Mouse (Mus musculus) embryonic facial prominence, embryonic 15.5 days (tissue): ENCODE data around the gene Fbxo28. TPM values are rescaled to one million over a fixed set of nuclear protein-coding genes. Genes with fewer than 3 reads are reported as not detected.

ENCODE experiments used
- ATAC-seq: fragments of 200-750 bp; cut with Nextera tagmentation; 2 replicates; pipeline ENCODE4 v1.8.0; 2017; ENCODE audit warnings: low read depth, moderate TSS enrichment; ENCODE audit not compliant: insufficient number of reproducible peaks, low FRiP score, low TSS enrichment
- H3K27ac ChIP-seq: fragments of 300-500 bp; sonication (generic); replicated peaks from 2 replicates; pipeline ENCODE4 v1.5.1; 2015; ENCODE audit warnings: mild to moderate bottlenecking, inconsistent platforms
- H3K27me3 ChIP-seq: fragments of 300-500 bp; sonication (generic); 2 replicates; pipeline ENCODE4 v1.6.1; 2015; ENCODE audit warnings: inconsistent platforms
- H3K36me3 ChIP-seq: fragments of 300-500 bp; sonication (generic); 2 replicates; pipeline ENCODE4 v1.6.1; 2015; ENCODE audit warnings: mild to moderate bottlenecking, inconsistent platforms
- H3K4me1 ChIP-seq: fragments of 300-500 bp; sonication (generic); 2 replicates; pipeline ENCODE4 v1.6.1; 2015; ENCODE audit warnings: inconsistent platforms
- H3K4me2 ChIP-seq: fragments of 300-500 bp; sonication (generic); replicated peaks from 2 replicates; pipeline ENCODE4 v1.6.1; 2015; ENCODE audit warnings: mild to moderate bottlenecking, inconsistent platforms
- H3K4me3 ChIP-seq: fragments of 300-500 bp; sonication (generic); replicated peaks from 2 replicates; pipeline ENCODE4 v1.5.1; 2015; ENCODE audit warnings: mild to moderate bottlenecking, inconsistent platforms
- H3K9ac ChIP-seq: fragments of 300-500 bp; sonication (generic); 2 replicates; pipeline ENCODE4 v1.6.1; 2015; ENCODE audit warnings: inconsistent platforms
- H3K9me3 ChIP-seq: fragments of 300-500 bp; sonication (generic); replicated peaks from 2 replicates; pipeline ENCODE4 v1.6.1; 2016; ENCODE audit warnings: inconsistent platforms
- WGBS: fragments of 180-500 bp; shearing (Covaris S2); methylation state at CpG from one replicate; pipeline ENCODE4 v1.1.7; 2015; 5-methylcytosine and 5-hydroxymethylcytosine counted together
- polyA plus RNA-seq: library from polyadenylated mRNA; unstranded; fragments of >200 nt; fragmentation: Nextera tagmentation; extraction: Ambion mirVana; gene quantifications from 2 replicates; pipeline ENCODE4 v1.2.1, GENCODE M21; 2015

Gene Fbxo28
- polyA plus RNA-seq, 1 experiment from 2014 or later, result 22.0 TPM

DNA sequence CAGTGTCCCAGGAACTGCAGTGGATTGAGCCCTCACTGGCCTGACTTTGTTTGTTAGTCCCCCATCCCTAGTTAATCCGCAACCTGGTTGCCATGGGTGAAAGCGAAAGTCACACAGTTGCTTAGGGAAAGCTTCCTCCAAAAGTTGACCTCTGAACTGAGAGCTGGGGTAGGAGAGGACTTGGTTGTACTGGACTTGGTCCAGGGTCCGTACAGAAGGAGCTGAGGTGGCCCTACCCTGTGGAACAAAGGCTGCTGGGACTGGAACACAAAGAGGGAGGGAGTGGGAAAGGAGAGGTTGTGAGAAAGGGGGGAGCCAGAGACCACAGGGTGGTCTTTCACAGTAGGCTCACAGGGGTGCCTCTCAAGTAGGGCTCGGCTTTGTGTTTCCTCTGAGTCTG is 73.1 kb downstream of the Fbxo28 start:
- H3K4me2 ChIP-seq, result no peak overlapping the region
- WGBS, result 59% methylated on average over 4 of the region's 4 CpGs
- H3K4me1 ChIP-seq, result no peaks in the 10 kb centered on the region
- no peaks in the 10 kb centered on the region; the same call in 1 of the 2 replicates for H3K36me3 ChIP-seq
- no peaks in the 10 kb centered on the region for H3K9me3 ChIP-seq
- H3K27ac ChIP-seq, result no peak overlapping the region
- H3K9ac ChIP-seq, result no peak overlapping the region
- no peak for ATAC-seq
- H3K27me3 ChIP-seq, result no peaks in the 10 kb centered on the region
- H3K4me3 ChIP-seq, result no peak overlapping the region

DNA sequence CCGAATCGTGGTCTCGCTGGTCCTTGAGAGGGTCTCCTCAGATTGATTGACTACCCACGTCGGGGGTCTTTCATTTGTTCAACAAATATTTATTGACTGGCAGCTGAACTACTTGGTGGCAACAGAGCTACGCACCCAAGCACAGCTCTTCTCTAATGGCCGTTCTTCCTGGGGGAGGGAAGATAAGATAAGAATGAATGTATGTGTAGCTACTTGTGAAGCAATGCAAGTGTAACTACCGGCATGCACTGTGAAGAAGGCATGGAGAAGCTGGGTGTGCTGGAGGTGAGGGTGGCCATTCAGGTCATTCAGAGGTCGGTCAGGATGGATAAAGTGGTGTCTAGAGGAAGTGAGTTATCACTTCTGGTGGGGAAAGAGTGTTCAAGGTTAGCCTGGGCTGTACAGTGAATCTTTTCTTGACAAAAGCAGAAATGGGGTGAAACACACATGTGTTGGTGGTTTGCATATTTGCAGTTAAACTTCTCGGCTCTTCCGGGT is 75.4 kb downstream of the Fbxo28 start:
- H3K9me3 ChIP-seq, result no peaks in the 10 kb centered on the region
- H3K4me3 ChIP-seq, result no peak overlapping the region
- no peaks in the 10 kb centered on the region for H3K4me1 ChIP-seq
- H3K27ac ChIP-seq, result no peak overlapping the region
- H3K9ac ChIP-seq, result no peak overlapping the region
- no peak overlapping the region for H3K4me2 ChIP-seq
- H3K36me3 ChIP-seq, result no peaks in the 10 kb centered on the region
- 92% methylated on average over 11 of the region's 11 CpGs for WGBS
- no peaks in the 10 kb centered on the region for H3K27me3 ChIP-seq
- no peak for ATAC-seq

Other genes starting within 250 kb of the Fbxo28 start
- gene Srp9, start 216.9 kb downstream of the Fbxo28 start, polyA plus RNA-seq, result 141 and 147 TPM in 2 replicates
- gene Vmn1r1, start 177.1 kb downstream of the Fbxo28 start, polyA plus RNA-seq, result not detected in 2 replicates
- gene Degs1, start 58.8 kb downstream of the Fbxo28 start, polyA plus RNA-seq, result 142 and 143 TPM in 2 replicates
- 23.8 and 25.1 TPM in 2 replicates for gene Trp53bp2, start 67.5 kb upstream of the Fbxo28 start, polyA plus RNA-seq
- 132 and 134 TPM in 2 replicates for gene Capn2, start 176.0 kb upstream of the Fbxo28 start, polyA plus RNA-seq
- gene Capn8, start 223.4 kb upstream of the Fbxo28 start, polyA plus RNA-seq, result 0.71 and 0.77 TPM in 2 replicates